Mouse (Mus musculus) limb, embryonic 14.5 days (tissue): Measurements from ENCODE around the gene Igf1r. TPM values are rescaled to one million over a fixed set of nuclear protein-coding genes. Genes with fewer than 3 reads are reported as not detected.
A peak's percentile ranks its signal among the peaks of the same experiment; 100 is the strongest.

Source experiments
- ATAC-seq: fragments of 200-750 bp; cut with Nextera tagmentation; 2 replicates; pipeline ENCODE4 v1.8.0; 2017; ENCODE audit warnings: low read depth, moderate number of reproducible peaks, moderate TSS enrichment; ENCODE audit not compliant: low FRiP score
- DNase-seq: peaks from one replicate; pipeline ENCODE4 v3.0.0-alpha.2; 2015; ENCODE audit warnings: low spot score
- H3K27ac ChIP-seq: fragments of 300-500 bp; sonication (generic); replicated peaks from 2 replicates; pipeline ENCODE4 v1.5.1; 2014; ENCODE audit warnings: low read depth, mild to moderate bottlenecking, low read length, moderate library complexity, mixed read lengths
- H3K27me3 ChIP-seq: fragments of 300-500 bp; sonication (generic); 2 replicates; pipeline ENCODE4 v1.6.1; 2014; ENCODE audit warnings: low read length, mixed read lengths; ENCODE audit not compliant: control insufficient read depth, insufficient read depth
- H3K36me3 ChIP-seq: fragments of 300-500 bp; sonication (generic); 2 replicates; pipeline ENCODE4 v1.6.1; 2014; ENCODE audit warnings: mild to moderate bottlenecking, low read length, moderate library complexity, mixed read lengths; ENCODE audit not compliant: control insufficient read depth, insufficient read depth
- H3K4me1 ChIP-seq: fragments of 300-500 bp; sonication (generic); 2 replicates; pipeline ENCODE4 v1.6.1; 2014; ENCODE audit warnings: antibody characterized with exemption, low read length, mixed read lengths; ENCODE audit not compliant: control insufficient read depth, insufficient read depth
- H3K4me2 ChIP-seq: fragments of 300-500 bp; sonication (generic); replicated peaks from 2 replicates; pipeline ENCODE4 v1.6.1; 2014; ENCODE audit warnings: low read depth, mild to moderate bottlenecking, low read length, moderate library complexity; ENCODE audit not compliant: severe bottlenecking
- H3K4me3 ChIP-seq: fragments of 300-500 bp; sonication (generic); replicated peaks from 2 replicates; pipeline ENCODE4 v1.5.1; 2014; ENCODE audit warnings: low read length
- H3K9ac ChIP-seq: fragments of 300-500 bp; sonication (generic); 2 replicates; pipeline ENCODE4 v1.6.1; 2014; ENCODE audit warnings: mild to moderate bottlenecking, low read depth, low read length, moderate library complexity; ENCODE audit not compliant: severe bottlenecking
- H3K9me3 ChIP-seq: fragments of 300-500 bp; sonication (generic); 2 replicates; pipeline ENCODE4 v1.6.1; 2016; ENCODE audit warnings: low read length; ENCODE audit not compliant: control insufficient read depth
- POLR2A ChIP-seq: fragments of 200-500 bp; IDR thresholded peaks from 2 replicates; pipeline ENCODE4 v1.8.0; 2012; ENCODE audit warnings: inconsistent platforms, mild to moderate bottlenecking, moderate library complexity, borderline replicate concordance; ENCODE audit not compliant: insufficient read depth, insufficient read length; ENCODE audit errors: extremely low read depth
- WGBS: fragments of 180-500 bp; shearing (Covaris S2); extraction: QIAGEN DNeasy Blood & Tissue Kit; methylation state at CpG from one replicate; pipeline ENCODE4 v1.1.7; 2014; 5-methylcytosine and 5-hydroxymethylcytosine counted together
- polyA plus RNA-seq, 2 experiments: library from polyadenylated mRNA; depleted of rRNA in 1 of 2; stranded (reverse) in 1 of 2; unstranded in 1 of 2; fragments of >200 nt; fragmentation: Nextera tagmentation in 1 of 2; extraction: Ambion mirVana in 1 of 2; gene quantifications; 2 replicates each; pipeline versions ENCODE4 v1.2.1 to v1.2.3; 2012 to 2014

Igf1r gene
- polyA plus RNA-seq, 2 experiments: 22.5 to 34.6 TPM

DNA sequence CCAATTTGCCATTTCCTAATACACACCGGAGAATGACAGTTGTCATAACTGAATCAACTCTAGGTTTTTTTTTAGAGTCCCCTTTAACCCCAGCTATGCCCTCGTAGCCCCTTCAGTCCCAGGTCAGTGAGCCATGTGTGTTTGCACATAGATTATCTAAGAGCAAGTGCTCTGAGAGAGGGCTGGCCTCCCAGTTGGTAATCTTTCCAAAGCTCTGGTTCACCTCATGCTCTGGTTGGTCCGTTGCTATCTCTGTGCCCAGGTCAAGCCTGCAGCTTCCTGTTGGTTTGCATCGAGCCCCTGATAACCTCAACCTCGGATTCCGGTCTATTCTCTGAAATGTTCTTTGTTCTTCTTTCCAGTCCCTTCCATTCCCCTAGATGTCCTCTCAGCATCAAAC lies 236.6 kb downstream of the Igf1r start:
- Histone ChIP-seq H3K4me2 (no peak overlapping the region), H3K9me3 (no peaks in the 10 kb centered on the region), H3K4me3 (no peak overlapping the region), H3K27me3 (no peaks in the 10 kb centered on the region), H3K36me3 (peaks cover 88% of the 10 kb centered on the region), H3K9ac (no peak overlapping the region), H3K27ac (no peak overlapping the region), H3K4me1 (no peaks in the 10 kb centered on the region)
- no peak for TF ChIP-seq POLR2A
- ATAC-seq: no peak
- no peak for DNase-seq
- WGBS: 91% methylated on average over 6 of the region's 6 CpGs

DNA sequence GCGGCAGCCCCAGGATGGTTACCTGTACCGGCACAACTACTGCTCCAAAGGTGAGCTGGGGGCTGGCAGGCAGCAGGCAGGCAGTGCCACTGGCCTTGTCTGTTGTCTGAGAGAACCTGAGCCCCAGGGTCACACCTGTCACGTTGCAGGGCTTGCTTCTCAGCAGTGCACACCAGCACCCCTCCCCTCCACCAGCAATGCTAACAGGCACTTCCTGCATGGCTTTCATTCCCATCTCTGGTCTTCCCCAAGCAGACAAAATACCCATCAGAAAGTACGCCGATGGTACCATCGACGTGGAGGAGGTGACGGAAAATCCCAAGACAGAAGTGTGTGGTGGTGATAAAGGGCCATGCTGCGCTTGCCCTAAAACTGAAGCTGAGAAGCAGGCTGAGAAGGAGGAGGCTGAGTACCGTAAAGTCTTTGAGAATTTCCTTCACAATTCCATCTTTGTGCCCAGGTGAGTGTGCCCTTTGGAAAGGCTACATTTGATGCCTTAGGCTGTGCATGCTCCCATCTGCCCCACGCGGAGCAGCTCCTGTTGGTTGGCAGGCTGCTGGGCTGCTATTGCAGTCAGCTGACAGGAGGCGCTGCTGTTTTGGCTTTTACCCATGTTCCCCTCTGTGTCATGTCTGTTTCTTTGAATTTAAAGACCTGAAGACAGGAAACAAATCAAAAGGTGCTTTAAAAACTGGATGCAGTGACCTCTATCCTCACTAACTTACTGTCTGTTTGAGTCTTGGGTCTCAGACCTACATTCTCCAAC lies 237.2 kb downstream of the Igf1r start:
- Histone ChIP-seq H3K27ac (no peak overlapping the region), H3K9me3 (no peaks in the 10 kb centered on the region), H3K36me3 (peaks cover 88% of the 10 kb centered on the region), H3K4me2 (no peak overlapping the region), H3K27me3 (no peaks in the 10 kb centered on the region), H3K4me3 (no peak overlapping the region), H3K4me1 (no peaks in the 10 kb centered on the region), H3K9ac (no peak overlapping the region)
- 91% methylated on average over 13 of the region's 13 CpGs for WGBS
- no peak for TF ChIP-seq POLR2A
- no peak for DNase-seq
- no peak for ATAC-seq

DNA sequence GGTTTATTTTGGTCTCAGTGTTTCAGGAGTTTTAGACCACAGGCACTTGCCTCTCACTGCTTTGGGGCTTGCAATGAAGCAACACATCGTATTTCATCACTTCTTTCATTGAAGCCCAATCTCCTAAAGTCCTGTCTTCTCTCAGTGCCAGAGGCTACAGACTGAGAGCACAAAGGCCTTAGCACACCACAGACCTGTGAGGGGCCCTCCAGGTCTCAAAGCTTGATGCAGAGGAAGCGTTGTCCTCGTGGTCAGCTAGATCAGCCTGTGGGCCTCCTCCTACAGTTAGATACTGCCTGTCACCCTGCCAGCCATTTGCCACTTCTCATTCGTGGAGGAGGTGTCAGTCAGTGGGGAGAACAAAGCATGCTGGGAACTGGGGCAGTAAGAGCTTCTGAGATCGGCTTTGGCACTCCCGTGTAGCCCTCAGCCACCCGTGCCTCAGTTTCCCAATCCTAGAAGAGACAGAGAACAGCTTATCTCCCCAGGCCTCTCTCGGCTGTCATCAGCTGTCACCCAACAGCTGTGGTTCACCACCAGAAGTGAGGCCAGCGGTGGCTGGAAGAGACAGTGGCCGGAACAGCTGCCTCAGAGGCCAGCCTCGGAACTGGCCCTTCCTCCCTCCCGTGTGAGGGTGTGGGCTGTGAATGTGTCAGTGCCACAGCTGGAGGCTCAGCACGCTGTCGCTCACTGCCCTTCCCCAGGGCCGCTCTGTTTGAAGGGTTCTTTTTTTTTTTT lies 241.5 kb downstream of the Igf1r start:
- 81% methylated on average over 15 of the region's 15 CpGs for WGBS
- ATAC-seq: peak; percentile 9; the same call in 1 of the 2 replicates
- H3K36me3 ChIP-seq: peaks cover 98% of the 10 kb centered on the region

GRCm38 (mm10) chr7:68199609-68200008 lies 247.0 kb downstream of the Igf1r start:
- no peak for TF ChIP-seq POLR2A
- Histone ChIP-seq H3K9ac (no peak overlapping the region), H3K27me3 (no peaks in the 10 kb centered on the region), H3K9me3 (no peaks in the 10 kb centered on the region), H3K36me3 (peaks cover 89% of the 10 kb centered on the region), H3K4me2 (no peak overlapping the region), H3K4me1 (no peaks in the 10 kb centered on the region), H3K27ac (no peak overlapping the region), H3K4me3 (no peak overlapping the region)
- WGBS: over 99% methylated on average over 7 of the region's 7 CpGs
- DNase-seq (no peak), ATAC-seq (no peak)

More for the DNA sequence above, 241.5 kb downstream of the Igf1r start:
- Histone ChIP-seq H3K9me3 (no peaks in the 10 kb centered on the region), H3K4me2 (no peak overlapping the region), H3K4me1 (no peaks in the 10 kb centered on the region), H3K9ac (no peak overlapping the region), H3K27ac (no peak overlapping the region), H3K4me3 (no peak overlapping the region), H3K27me3 (no peaks in the 10 kb centered on the region)
- no peak for DNase-seq
- no peak for TF ChIP-seq POLR2A

DNA sequence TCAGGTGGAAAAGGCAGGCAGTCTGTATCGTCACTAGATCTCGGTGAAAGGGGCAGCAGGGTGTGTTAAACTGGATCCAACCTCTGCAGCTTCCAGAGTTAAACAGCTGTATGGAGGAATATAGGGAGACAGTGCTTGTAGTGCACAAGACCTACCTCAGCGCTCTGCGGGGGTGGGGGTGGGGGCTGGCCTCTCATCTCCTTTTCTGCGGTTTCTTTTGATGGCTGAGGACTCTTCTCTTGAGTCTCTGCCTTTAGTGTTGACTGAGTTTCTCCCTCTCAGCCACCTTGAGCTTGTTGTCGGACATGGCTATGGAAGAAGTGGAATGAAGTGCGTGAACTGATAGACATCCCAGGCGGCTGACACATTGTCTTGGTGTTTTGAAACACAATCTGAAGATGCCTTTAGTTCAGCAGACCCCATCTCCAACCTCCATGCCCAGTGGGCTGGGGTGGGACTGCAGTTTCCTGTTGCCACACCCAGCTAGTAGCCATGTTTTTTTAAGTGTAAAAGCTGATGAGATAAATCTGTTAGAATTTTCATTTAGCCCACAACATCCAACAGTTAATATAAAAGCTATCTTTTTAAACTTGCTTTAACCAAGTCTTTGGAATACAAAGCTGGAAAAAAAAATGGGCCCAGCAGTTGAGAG lies 253.3 kb downstream of the Igf1r start:
- DNase-seq (no peak), ATAC-seq (no peak)
- Histone ChIP-seq H3K4me1 (no peaks in the 10 kb centered on the region), H3K36me3 (peaks cover 98% of the 10 kb centered on the region), H3K4me3 (no peak overlapping the region), H3K27me3 (no peaks in the 10 kb centered on the region), H3K9ac (no peak overlapping the region), H3K9me3 (no peaks in the 10 kb centered on the region), H3K27ac (no peak overlapping the region), H3K4me2 (no peak overlapping the region)
- WGBS: 92% methylated on average over 8 of the region's 8 CpGs
- TF ChIP-seq POLR2A: no peak
